Mouse (Mus musculus) G1E-ER4 (cell line): ENCODE data around the gene Gpank1. TPM values are rescaled to one million over a fixed set of nuclear protein-coding genes. Genes with fewer than 3 reads are reported as not detected.

Experiments
- GATA1 ChIP-seq: IDR thresholded peaks from one replicate; pipeline ENCODE4 v1.8.0; 2012; ENCODE audit warnings: low read length, inconsistent platforms
- polyA plus RNA-seq: library from polyadenylated mRNA; stranded (reverse); fragments of >175 nt; gene quantifications from 2 replicates; pipeline ENCODE4 v1.2.3, GENCODE M21; 2012

The Gpank1 gene
- polyA plus RNA-seq, 1 experiment: 85.8 TPM

DNA sequence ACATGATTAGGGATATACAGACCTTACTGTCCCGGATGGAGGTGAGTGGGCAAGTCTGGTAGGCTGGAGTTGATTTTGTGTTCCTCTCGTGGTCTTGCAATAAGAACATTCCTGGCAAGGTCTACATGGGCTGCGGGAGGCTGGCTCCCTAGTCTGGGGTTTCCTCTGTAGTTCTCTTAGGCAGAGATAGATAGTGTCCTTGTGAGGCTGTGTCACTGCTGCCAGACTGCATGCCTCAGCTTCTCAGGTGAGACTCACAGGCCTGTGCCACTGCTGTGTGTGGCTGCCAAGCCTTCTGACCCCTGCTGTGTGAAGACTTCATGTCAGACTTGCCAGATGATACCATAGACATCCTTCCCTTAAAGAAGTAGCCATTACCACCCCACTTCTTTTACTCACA is 18.0 kb downstream of the Gpank1 start:
- TF ChIP-seq GATA1: no peak

DNA sequence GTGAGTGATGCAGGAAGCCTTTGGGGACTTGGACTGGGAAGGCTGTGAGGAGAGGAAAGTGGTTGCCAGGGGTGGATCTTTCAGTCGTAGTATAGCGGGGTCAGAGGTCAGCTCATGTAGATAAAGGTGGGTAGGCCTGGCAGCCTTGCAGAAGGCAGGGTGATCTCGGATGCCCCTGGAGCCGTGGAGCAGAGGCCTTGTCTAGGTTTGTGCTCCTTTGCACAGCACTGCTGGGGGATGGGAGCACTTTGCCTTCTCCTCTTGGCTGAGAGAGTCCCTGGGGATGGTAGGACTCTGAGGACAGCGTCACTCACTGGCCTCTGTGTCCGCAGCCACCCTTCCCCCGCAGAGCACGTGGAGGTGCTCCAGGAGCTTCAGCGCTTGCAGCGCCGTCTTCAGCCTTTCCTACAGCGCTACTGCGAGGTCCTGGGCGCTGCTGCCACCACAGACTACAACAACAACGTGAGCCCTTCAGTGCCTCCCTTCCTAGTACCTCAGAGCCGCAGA is 19.3 kb downstream of the Gpank1 start:
- TF ChIP-seq GATA1: no peak

DNA sequence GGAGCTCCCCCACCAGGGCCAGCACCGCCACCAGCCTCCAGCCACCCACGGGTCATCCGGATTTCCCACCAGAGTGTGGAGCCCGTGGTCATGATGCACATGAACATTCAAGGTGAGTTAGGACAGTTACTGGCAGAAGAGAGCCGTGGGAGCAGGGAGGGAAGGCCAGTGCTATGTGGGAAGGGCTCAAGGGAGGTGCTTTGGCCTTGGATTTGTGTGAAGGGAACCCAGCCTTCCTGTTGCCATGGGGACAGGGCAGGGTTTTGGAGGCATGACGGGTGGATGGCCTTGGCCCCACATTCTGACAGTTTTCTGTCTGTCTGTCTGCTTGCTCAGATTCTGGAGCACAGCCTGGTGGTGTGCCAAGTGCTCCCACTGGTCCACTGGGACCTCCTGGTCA is 20.7 kb downstream of the Gpank1 start:
- no peak for TF ChIP-seq GATA1

DNA sequence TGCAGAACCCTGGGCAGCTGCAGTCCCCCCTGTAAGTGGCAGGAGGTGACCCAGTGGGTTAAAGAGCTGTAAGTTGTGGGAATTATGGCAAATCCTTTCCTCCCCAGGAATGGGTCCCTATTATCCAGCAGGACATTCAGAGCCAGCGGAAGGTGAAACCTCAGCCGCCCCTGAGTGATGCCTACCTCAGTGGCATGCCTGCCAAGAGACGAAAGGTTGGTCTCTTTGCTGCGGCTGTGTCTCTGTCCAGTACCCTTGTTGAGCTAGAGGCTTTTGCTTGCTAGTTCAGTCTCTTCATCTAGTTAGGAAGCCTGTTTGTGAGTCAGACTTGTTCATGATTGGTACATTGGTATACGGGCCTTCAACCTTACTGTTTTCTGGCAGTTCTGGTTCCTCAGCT is 24.9 kb downstream of the Gpank1 start:
- no peak for TF ChIP-seq GATA1

DNA sequence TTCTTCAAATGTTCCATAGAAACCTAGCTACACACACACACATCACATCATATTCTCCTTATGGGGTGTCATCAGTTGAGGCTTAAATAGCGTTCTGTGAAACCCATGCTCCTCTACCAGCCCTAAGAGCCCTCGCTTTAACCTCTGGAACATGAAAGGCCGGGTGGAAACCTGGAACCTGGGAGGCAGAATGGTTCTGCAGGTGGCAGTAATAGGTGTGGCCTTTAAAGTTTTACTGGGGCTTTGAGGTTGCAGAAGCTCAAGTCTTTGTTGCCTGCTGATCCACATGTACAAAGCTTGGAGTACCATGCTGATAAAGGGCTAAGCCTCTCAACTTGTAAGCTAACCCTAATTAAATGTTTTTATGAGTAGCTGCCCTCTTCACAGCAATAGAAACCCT is 26.1 kb downstream of the Gpank1 start:
- no peak for TF ChIP-seq GATA1

DNA sequence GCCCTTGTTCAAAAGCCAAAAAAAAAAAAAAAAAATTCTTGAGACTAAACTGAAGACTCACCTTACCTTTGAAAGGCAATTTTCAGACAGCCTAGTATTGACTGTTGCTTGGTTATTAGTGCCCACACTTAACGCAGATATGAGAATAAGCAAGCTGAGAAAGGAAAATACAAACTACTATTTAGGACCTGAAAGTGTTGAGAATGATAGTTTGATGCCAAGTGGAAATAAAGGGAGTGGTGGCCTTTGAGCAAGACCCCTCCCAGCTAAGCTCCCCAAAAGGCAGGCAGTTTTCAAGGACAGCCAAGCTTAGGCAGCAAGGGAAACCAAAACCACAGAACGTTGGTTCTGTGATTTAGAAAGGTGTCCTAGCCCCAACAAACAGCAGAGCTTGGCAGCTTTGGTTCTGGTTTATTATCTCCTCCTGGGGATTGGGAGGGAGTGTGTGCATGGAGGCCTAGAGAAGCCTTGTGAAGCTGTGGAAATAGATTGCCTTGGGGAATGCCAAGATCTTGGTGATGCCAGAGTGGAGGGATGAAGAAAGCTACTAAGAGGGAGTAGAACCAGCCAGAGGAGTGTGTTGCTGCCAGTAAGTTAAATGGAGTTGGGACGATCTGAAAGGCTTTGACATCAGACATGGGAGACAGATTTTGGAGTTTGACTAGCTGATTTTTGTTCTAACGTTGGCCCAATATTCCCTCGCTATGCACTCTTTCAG is 26.8 kb downstream of the Gpank1 start:
- no peak for TF ChIP-seq GATA1

DNA sequence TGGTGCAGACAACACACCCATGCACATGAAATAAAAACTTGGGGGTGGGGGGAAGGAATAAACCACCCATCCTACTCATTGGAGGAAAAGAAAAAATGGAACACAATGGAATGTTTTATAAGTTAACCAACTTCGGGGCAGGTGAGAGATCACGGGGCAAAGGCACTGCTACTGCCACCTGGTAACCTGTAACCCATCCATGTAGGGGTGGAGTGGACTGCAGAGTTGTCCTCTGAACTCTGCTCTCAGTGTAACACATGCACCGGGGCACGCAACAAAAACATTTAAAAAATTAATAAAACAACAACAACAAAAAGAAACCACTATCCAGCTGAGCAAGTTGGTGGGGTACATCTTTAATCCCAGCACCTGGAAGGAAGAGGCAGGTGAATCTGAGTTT is 30.9 kb downstream of the Gpank1 start:
- TF ChIP-seq GATA1: no peak

DNA sequence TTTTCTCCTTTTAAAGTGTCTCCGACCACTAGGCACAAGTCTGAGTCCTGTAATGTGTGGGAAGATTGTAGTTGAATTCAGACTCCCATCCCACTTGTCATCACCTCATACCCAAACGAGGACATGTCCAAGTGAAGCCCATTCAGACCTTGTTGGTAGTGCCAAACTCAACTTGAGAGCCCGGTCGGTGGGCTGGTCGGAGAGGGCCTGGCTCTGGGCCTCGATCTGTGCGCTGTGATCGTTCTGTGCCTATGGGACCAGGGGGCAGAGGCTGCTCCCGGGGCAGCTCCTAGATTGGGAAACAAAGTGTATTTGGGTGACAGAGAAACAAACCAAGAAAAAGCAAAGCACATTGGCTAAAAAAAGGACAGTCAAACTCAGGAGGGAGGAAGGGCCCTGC is 31.8 kb downstream of the Gpank1 start:
- no peak for TF ChIP-seq GATA1

DNA sequence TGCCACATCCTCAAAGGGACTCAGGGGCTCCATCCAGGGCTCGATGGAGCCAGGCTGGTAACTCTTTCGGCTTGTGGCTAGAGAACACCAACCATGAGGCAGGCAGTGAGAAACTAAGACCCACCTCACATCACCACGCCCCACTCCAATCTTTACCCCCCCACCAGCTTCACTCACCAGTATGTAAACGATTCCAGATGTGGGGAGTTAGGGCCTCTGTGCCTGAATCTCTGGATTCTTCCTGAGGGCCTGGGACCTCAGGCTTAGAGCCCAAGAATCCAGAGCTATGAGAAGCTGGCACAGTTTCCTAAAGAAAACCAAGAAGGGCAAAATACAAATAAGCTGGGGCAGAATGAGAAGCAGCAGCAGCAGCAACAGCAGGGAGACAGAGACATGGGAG is 32.7 kb downstream of the Gpank1 start:
- TF ChIP-seq GATA1: no peak

DNA sequence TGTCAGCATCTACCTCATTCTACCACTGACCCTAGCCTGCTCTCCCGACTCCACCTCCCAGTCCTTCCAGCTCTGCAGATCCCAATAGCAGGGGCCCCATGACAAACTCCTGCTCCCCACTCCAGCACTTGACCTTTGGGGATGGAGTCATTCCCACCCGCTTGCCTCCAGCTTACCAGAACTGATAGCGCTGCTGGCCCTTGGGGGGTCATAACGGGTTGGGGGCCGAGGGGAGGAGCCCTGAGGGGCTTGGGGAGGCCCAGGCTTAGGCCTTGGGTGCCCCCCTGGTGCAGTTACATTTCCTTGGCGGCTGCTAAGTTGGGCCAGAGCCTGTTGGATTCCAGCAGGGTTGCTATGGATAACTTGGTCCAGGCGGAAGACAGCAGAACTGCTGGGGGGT is 33.4 kb downstream of the Gpank1 start:
- TF ChIP-seq GATA1: no peak

DNA sequence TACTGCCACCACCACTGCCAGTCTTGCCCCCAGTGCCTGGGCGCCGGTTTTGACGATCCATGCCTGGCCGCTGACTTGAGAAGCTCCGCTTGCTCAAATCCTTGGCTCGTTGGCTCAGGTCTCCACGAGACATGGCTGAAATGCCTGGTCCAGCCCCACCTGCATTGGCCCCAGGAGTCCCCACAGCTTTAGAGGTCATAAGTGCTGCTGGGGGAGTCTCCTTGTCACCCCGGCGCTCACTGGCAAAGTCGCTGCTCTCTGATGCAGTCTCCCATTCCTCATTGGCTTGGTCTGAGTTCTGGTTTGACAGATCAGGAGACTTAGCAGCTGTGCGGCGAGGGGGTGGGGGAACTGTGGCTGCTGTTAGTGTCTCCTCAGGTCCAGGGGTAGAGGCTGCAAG is 34.2 kb downstream of the Gpank1 start:
- no peak for TF ChIP-seq GATA1

DNA sequence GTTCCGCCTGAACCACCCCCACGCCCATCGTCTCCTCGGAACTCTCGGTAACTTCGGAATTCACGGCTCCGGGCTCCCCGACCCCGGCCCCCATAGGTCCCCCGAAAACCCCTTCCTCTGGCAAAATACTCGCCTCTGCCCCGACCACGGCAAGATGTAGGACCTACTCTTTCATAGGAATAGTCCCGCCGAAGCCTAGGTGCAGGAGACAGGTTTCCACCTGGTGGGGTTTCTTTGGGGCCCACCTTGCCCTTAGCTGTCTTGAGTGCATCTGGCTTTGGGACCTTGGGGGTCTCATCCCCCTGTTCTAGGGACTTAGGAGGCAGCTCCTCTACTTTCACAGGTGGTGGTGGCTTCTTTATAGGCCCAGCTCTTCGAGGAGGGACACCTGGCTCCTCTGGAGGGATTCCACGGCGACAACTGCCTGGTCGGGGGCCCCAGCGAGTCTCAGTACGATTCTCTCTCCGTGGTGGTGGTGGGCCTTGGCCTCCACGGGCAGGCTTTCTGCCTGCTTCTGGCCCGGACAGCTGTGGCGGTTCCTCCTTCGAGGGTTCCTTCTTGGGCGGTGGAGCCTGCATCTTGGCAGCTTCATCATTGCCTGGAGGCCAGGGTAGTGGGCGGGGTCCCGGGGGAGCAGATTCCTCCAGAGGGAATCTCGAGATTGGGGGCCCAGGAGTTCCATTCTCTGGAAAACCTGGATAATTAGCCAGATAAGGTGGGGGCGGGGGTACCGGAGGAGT is 35.4 kb downstream of the Gpank1 start:
- TF ChIP-seq GATA1: no peak

DNA sequence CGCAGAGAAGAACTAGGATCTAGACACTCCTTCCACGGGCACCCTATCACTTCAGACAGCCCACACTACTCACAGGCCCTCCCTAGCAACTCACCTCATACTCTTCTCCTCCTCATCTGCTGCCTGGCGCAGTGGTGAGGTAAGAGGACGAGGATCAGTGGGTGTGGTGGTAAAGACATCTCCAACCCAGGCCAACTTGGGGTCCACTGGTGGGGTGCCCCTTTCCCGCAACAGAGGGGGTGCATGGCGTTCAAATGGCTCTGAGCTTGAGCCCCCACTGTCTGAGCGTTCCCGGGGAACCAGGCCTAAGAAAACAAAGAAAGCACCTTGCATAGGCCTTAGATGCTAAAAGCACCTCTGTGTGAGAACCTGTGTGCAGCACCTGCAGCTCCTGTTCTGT is 36.0 kb downstream of the Gpank1 start:
- TF ChIP-seq GATA1: no peak

DNA sequence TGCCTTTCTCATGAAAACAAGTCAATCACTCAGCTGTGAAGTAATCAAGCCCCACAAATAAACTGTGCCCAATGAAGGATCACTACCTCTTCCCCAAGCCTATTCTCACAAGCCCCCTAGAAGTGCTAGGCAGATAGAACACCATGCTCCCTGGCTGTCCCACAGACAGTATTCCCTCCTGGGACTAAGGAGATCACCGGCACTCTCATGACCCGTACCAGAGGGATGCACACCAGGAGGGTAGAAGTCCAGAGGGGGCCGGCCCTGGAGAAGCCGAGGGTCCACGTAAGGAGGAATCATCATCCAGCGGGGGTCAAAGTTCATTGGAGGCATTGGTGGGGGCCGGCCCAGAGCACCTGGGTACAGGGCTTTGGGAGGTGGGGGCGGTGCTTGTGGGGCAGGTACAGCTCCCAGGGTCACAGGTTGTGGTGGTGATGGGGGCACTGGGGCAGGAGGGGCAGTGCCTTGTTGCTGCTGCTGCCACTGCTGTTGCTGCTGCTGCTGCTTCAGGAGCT is 36.5 kb downstream of the Gpank1 start:
- TF ChIP-seq GATA1: no peak

DNA sequence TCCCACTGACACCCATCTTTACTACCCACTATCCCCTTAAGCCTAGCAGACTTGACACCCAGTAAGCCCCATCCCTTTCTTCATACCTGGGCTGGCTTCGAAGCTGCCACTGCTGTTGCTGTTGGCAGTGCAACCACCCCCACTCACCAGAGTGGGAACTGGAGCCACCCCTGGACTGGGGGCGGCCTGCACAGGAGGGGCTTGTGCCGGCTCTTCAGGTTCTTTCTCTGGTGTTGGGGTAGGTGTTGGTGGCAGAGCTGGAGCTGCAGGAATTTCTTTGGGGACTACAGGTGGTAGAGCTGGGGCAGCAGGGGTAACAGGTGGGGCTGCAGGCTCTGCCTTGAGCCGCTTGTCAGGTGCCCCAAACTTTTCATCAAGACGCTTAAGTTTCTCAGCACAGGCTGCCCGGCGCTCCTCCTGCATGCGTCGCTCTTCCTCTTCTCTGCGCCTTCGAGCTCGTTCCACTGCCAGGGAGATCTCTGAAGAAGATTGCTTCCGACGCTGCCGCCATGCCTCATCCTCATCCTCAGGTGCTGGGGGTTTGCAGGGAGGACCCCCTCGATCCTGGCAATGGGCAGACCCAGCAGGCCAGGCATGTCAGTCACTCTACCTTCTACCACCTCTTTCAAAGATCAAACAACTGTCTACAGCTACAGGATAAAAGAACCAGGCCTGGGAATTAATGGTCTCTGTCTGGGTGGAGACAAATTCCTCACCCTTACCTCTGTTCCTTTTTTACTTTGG is 37.8 kb downstream of the Gpank1 start:
- no peak for TF ChIP-seq GATA1

DNA sequence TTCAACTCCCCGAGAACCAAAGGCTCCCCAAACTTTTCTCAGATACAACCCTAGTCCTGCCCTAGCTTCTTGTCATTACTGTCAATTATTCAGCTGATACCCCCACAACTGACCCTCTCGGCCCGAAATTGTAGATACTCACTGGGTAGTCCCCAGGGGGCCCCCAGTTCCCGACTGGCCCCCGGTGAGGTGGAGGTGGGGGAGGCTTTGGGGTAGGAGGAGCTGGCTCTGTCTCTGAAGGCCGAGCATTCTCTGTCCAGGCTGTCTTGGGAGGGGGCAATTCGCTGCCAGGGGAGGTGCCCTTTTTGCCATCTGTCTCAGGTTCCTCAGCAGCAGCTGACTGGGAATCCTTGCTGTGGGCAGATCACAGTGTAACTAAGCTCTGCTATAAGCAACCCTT is 38.4 kb downstream of the Gpank1 start:
- TF ChIP-seq GATA1: no peak
